In genomic region chr8:13244343-13244880, GRCm38 (mm10) we compare ENCODE assay signal across 22 mouse cellular contexts. TPM values are rescaled to one million over a fixed set of nuclear protein-coding genes. Genes with fewer than 3 reads are reported as not detected.
DNase-seq lines count a peak whose midpoint lies in the region; ATAC-seq and TF ChIP-seq lines count a peak whose summit lies in the region.
"Had no signal": no experiment of that assay in that cellular context is flagged by ENCODE, and none has a peak within 500 bp of the region (broad histone marks: within the 10 kb centered on the region; RNA-seq: fewer than 3 reads in every experiment).

No protein-coding gene starts in this region.

- 0 out of 2 replicates have a peak, but pooled peaks cover 3% of the 10 kb centered on the region for H3K36me3 ChIP-seq in heart, adult 2 months (ENCODE audit: control insufficient read depth, insufficient read depth, low read length)
- H3K36me3 ChIP-seq in heart, embryonic 13.5 days: peaks cover 91% of the 10 kb centered on the region
- peaks cover 70% of the 10 kb centered on the region for H3K36me3 ChIP-seq in heart, postnatal 0 days (replicated peaks; ENCODE audit: control insufficient read depth, insufficient read depth, low read length)
- H3K36me3 ChIP-seq: embryonic facial prominence, embryonic 12.5 days; G1E; hindbrain, embryonic 10.5 days; kidney, embryonic 15.5 days had no signal

- H3K4me2 ChIP-seq in heart, embryonic 13.5 days: no peak overlapping the region
- no peak overlapping the region for H3K4me2 ChIP-seq in heart, postnatal 0 days (ENCODE audit: low read depth, low read length)
- H3K4me2 ChIP-seq: embryonic facial prominence, embryonic 12.5 days; hindbrain, embryonic 14.5 days; kidney, embryonic 15.5 days had no signal

- intact Hi-C loops in gastrocnemius, postnatal 14 days (cut with DNase I; ENCODE audit: low total_unique reads): no loop called here
- intact Hi-C loops in heart, adult 2 months (cut with DNase I): no loop called here
- intact Hi-C loops in heart, postnatal 25 days (cut with DNase I): no loop called here

- H3K4me3 ChIP-seq in heart, adult 2 months: no peak overlapping the region
- H3K4me3 ChIP-seq in heart, embryonic 13.5 days: no peak overlapping the region
- H3K4me3 ChIP-seq in heart, postnatal 0 days (ENCODE audit: low read depth, low read length): no peak overlapping the region
- H3K4me3 ChIP-seq: embryonic facial prominence, embryonic 12.5 days; hindbrain, embryonic 10.5 days; kidney, embryonic 15.5 days had no signal

- peak overlapping the region; percentile 80 for H3K27ac ChIP-seq in heart, adult 2 months
- H3K27ac ChIP-seq in heart, embryonic 13.5 days (replicated peaks): peak overlapping the region; percentile 86
- H3K27ac ChIP-seq in heart, postnatal 0 days (ENCODE audit: low read depth): peak overlapping the region; percentile 61
- H3K27ac ChIP-seq: embryonic facial prominence, embryonic 12.5 days; hindbrain, embryonic 10.5 days; hindbrain, embryonic 14.5 days; kidney, embryonic 15.5 days had no signal

- H3K79me2 ChIP-seq in heart, adult 2 months (replicated peaks; ENCODE audit: control insufficient read depth, insufficient read depth, low read length): no peaks in the 10 kb centered on the region

- TF ChIP-seq POLR2A in heart, adult 2 months (IDR thresholded peaks at IDR 0.05; ENCODE audit: insufficient read depth, low read depth, low read length): no peak

- peaks cover 7% of the 10 kb centered on the region; the same call in 1 of the 2 replicates for H3K4me1 ChIP-seq in heart, adult 2 months (ENCODE audit: control insufficient read depth, insufficient read depth, low read length)
- H3K4me1 ChIP-seq in heart, embryonic 13.5 days: peaks cover 47% of the 10 kb centered on the region
- peaks cover 25% of the 10 kb centered on the region for H3K4me1 ChIP-seq in heart, postnatal 0 days (ENCODE audit: control insufficient read depth, insufficient read depth)
- H3K4me1 ChIP-seq: embryonic facial prominence, embryonic 12.5 days; hindbrain, embryonic 10.5 days; kidney, embryonic 15.5 days had no signal

- no peak for ATAC-seq in heart, embryonic 13.5 days (ENCODE audit: extremely low read depth, insufficient number of reproducible peaks, low FRiP score, low TSS enrichment)
- ATAC-seq in heart, postnatal 0 days (ENCODE audit: insufficient read depth, low read depth): 0 out of 2 replicates have a peak, but pooled peaks have one; percentile 15
- ATAC-seq: CD4-positive, CD25-positive, alpha-beta regulatory T cell, adult 4 months; forebrain, embryonic 16.5 days; intestine, embryonic 16.5 days had no signal

- TF ChIP-seq CTCF in heart, adult 2 months (IDR thresholded peaks at IDR 0.05): peak; percentile 29; the same call in 1 of the 2 replicates
- 0 out of 2 replicates have a peak, but pooled peaks have one; percentile 4 for TF ChIP-seq CTCF in heart, postnatal 0 days (IDR thresholded peaks at IDR 0.05; ENCODE audit: low read depth)

- peak; percentile 32 for DNase-seq in gastrocnemius, adult 18-20 months (ENCODE audit: low spot score)
- no peak for DNase-seq in gastrocnemius, postnatal 14 days
- DNase-seq in heart, adult 2 months: peak in 1 of 2 experiments; percentile 54
- no peak for DNase-seq in heart, postnatal 25 days (ENCODE audit: low spot score)
- DNase-seq in heart, postnatal 0 days (ENCODE audit: low spot score): no peak
- no peak for DNase-seq in adrenal gland, postnatal 25 days
- DNase-seq: adrenal gland, postnatal 10 days; B cell, adult 2 months; cerebellum, adult 11-12 months; cerebellum, adult 9-10 months; cerebellum, postnatal 25 days; kidney, adult 2 months had no signal

- no peak; the same call in 1 of the 2 replicates for TF ChIP-seq EP300 in heart, adult 2 months (IDR thresholded peaks at IDR 0.05; ENCODE audit: insufficient read depth, low read depth, low read length)
- TF ChIP-seq EP300 in heart, postnatal 0 days (IDR thresholded peaks at IDR 0.05; ENCODE audit: low read depth): no peak

- 59% methylated on average over 11 of the region's 11 CpGs for WGBS in heart, adult 2 months
- 62% methylated on average over 11 of the region's 11 CpGs for WGBS in heart, embryonic 13.5 days
- WGBS in heart, postnatal 0 days: 57% methylated on average over 11 of the region's 11 CpGs

- no peaks in the 10 kb centered on the region for H3K9me3 ChIP-seq in heart, embryonic 13.5 days
- H3K9me3 ChIP-seq in heart, postnatal 0 days (replicated peaks; ENCODE audit: control insufficient read depth, low read length): no peaks in the 10 kb centered on the region
- H3K9me3 ChIP-seq: embryonic facial prominence, embryonic 12.5 days; G1E; hindbrain, embryonic 10.5 days; kidney, embryonic 15.5 days had no signal

- H3K9ac ChIP-seq in heart, adult 2 months (ENCODE audit: low read depth, low read length): peak overlapping the region; percentile 20; the same call in 1 of the 2 replicates
- peak overlapping the region; percentile 17; the same call in 1 of the 2 replicates for H3K9ac ChIP-seq in heart, embryonic 13.5 days
- no peak overlapping the region for H3K9ac ChIP-seq in heart, postnatal 0 days (replicated peaks; ENCODE audit: low read depth, low read length)
- H3K9ac ChIP-seq: embryonic facial prominence, embryonic 12.5 days; hindbrain, embryonic 14.5 days; kidney, embryonic 15.5 days had no signal

- H3K27me3 ChIP-seq in heart, adult 2 months (ENCODE audit: control insufficient read depth, insufficient read depth, low read length): no peaks in the 10 kb centered on the region
- no peaks in the 10 kb centered on the region for H3K27me3 ChIP-seq in heart, embryonic 13.5 days (replicated peaks)
- H3K27me3 ChIP-seq in heart, postnatal 0 days (ENCODE audit: control insufficient read depth, insufficient read depth, low read length): no peaks in the 10 kb centered on the region
- H3K27me3 ChIP-seq: embryonic facial prominence, embryonic 12.5 days had no signal

RNA-seq across cellular contexts. Expression of gene Adprhl1, which starts 9.6 kb away (rescaled TPM):
- 10 to 100 TPM; 59.2 to 95.8 TPM for total RNA-seq in gastrocnemius, adult 18-20 months (2021)
- 10 to 100 TPM; 51.9 to 71.6 TPM for total RNA-seq in gastrocnemius, postnatal 14 days (2021)
- 100 to 1,000 TPM; 587 to 599 TPM for total RNA-seq in heart, adult 2 months (2021)
- polyA plus RNA-seq in heart, adult 2 months (2012; rRNA removed): 371 and 464 TPM in 2 replicates
- 100 to 1,000 TPM; 515 to 520 TPM for total RNA-seq in heart, postnatal 25 days (2021)
- polyA plus RNA-seq in heart, embryonic 13.5 days (2015; fragmentation: Nextera tagmentation; extraction: Ambion mirVana): 170 and 207 TPM in 2 replicates
- total RNA-seq in heart, postnatal 0 days (2014; rRNA removed; ENCODE audit: low replicate concordance): 252 and 255 TPM in 2 replicates
- polyA plus RNA-seq in heart, postnatal 0 days (2015; fragmentation: Nextera tagmentation; extraction: Ambion mirVana): 317 and 337 TPM in 2 replicates
- total RNA-seq in adrenal gland, postnatal 25 days (2021): 1.4 and 1.7 TPM in 2 replicates
- polyA plus RNA-seq: forebrain, embryonic 11.5 days; forebrain, embryonic 16.5 days; G1E; hindbrain, embryonic 14.5 days had no signal

RNA-seq across cellular contexts. Expression of gene Dcun1d2, which starts 43.5 kb away (rescaled TPM):
- 10 to 100 TPM; 80.3 to 83.8 TPM for total RNA-seq in gastrocnemius, adult 18-20 months (2021)
- 10 to 100 TPM; 45.6 to 46.1 TPM for total RNA-seq in gastrocnemius, postnatal 14 days (2021)
- 10 to 100 TPM; 63.1 to 64.6 TPM for total RNA-seq in heart, adult 2 months (2021)
- 52.1 and 74.2 TPM in 2 replicates for polyA plus RNA-seq in heart, adult 2 months (2012; rRNA removed)
- 10 to 100 TPM; 57.3 to 57.4 TPM for total RNA-seq in heart, postnatal 25 days (2021)
- polyA plus RNA-seq in heart, embryonic 13.5 days (2015; fragmentation: Nextera tagmentation; extraction: Ambion mirVana): 24.6 and 26.7 TPM in 2 replicates
- 31.8 and 37.7 TPM in 2 replicates for total RNA-seq in heart, postnatal 0 days (2014; rRNA removed; ENCODE audit: low replicate concordance)
- 27.8 and 30.5 TPM in 2 replicates for polyA plus RNA-seq in heart, postnatal 0 days (2015; fragmentation: Nextera tagmentation; extraction: Ambion mirVana)
- total RNA-seq in adrenal gland, postnatal 25 days (2021): 29.1 and 36.5 TPM in 2 replicates

RNA-seq across cellular contexts. Expression of gene Tmco3, which starts 43.6 kb away (rescaled TPM):
- total RNA-seq in gastrocnemius, adult 18-20 months (2021): 10 to 100 TPM; 13.7 to 14.9 TPM
- total RNA-seq in gastrocnemius, postnatal 14 days (2021): 10 to 100 TPM; 12.7 to 13.3 TPM
- total RNA-seq in heart, adult 2 months (2021): 10 to 100 TPM; 24.4 to 29.4 TPM
- 29.1 and 30.0 TPM in 2 replicates for polyA plus RNA-seq in heart, adult 2 months (2012; rRNA removed)
- 10 to 100 TPM; 25.3 to 29.8 TPM for total RNA-seq in heart, postnatal 25 days (2021)
- polyA plus RNA-seq in heart, embryonic 13.5 days (2015; fragmentation: Nextera tagmentation; extraction: Ambion mirVana): 32.2 and 36.0 TPM in 2 replicates
- total RNA-seq in heart, postnatal 0 days (2014; rRNA removed; ENCODE audit: low replicate concordance): 9.0 and 10.8 TPM in 2 replicates
- polyA plus RNA-seq in heart, postnatal 0 days (2015; fragmentation: Nextera tagmentation; extraction: Ambion mirVana): 16.7 and 18.3 TPM in 2 replicates
- total RNA-seq in adrenal gland, postnatal 25 days (2021): 24.8 and 32.5 TPM in 2 replicates

RNA-seq across cellular contexts. Expression of gene Grtp1, which starts 44.0 kb away (rescaled TPM):
- 10 to 100 TPM; 11.5 to 15.0 TPM for total RNA-seq in gastrocnemius, adult 18-20 months (2021)
- total RNA-seq in gastrocnemius, postnatal 14 days (2021): 10 to 100 TPM; 10.1 to 12.4 TPM
- 1 to 10 TPM; 3.9 to 5.1 TPM for total RNA-seq in heart, adult 2 months (2021)
- 3.8 and 5.6 TPM in 2 replicates for polyA plus RNA-seq in heart, adult 2 months (2012; rRNA removed)
- total RNA-seq in heart, postnatal 25 days (2021): 1 to 10 TPM; 4.1 to 5.2 TPM
- polyA plus RNA-seq in heart, embryonic 13.5 days (2015; fragmentation: Nextera tagmentation; extraction: Ambion mirVana): 17.1 and 19.9 TPM in 2 replicates
- 4.4 and 9.9 TPM in 2 replicates for total RNA-seq in heart, postnatal 0 days (2014; rRNA removed; ENCODE audit: low replicate concordance)
- polyA plus RNA-seq in heart, postnatal 0 days (2015; fragmentation: Nextera tagmentation; extraction: Ambion mirVana): 10.0 and 11.9 TPM in 2 replicates
- total RNA-seq in adrenal gland, postnatal 25 days (2021): 14.8 and 22.1 TPM in 2 replicates

Comparison
In these comparisons a context has a peak if more than half of its experiments do, and no peak if none do; other contexts are left out.
1. RNA of gene Adprhl1, which starts 9.6 kb away (total RNA-seq): 587 to 599 TPM in heart, adult 2 months, 515 to 520 TPM in heart, postnatal 25 days, 252 to 255 TPM in heart, postnatal 0 days, 59.2 to 95.8 TPM in gastrocnemius, adult 18-20 months and 51.9 to 71.6 TPM in gastrocnemius, postnatal 14 days; 1.4 to 1.7 TPM in adrenal gland, postnatal 25 days; every median in the first group is over 10 times any median in the second.
2. Peak in every context shown above with its lines, with median percentiles within 50 percentile points of each other: H3K27ac ChIP-seq.